In genomic region chr2:14390900-14391299, GRCm38 (mm10) we compare ENCODE assay signal across 31 mouse cellular contexts. TPM values are rescaled to one million over a fixed set of nuclear protein-coding genes. Genes with fewer than 3 reads are reported as not detected.
DNase-seq lines count a peak whose midpoint lies in the region; ATAC-seq and TF ChIP-seq lines count a peak whose summit lies in the region.
"Had no signal": no experiment of that assay in that cellular context is flagged by ENCODE, and none has a peak within 500 bp of the region (broad histone marks: within the 10 kb centered on the region; RNA-seq: fewer than 3 reads in every experiment).

No protein-coding gene starts in this region.

- H3K27ac ChIP-seq in layer of hippocampus, adult 2 months = peak overlapping the region; percentile 16
- H3K27ac ChIP-seq in cortical plate, adult 2 months (ENCODE audit: insufficient read depth, low read length) = no peak overlapping the region
- H3K27ac ChIP-seq in hindbrain, embryonic 15.5 days (replicated peaks) = no peak overlapping the region
- H3K27ac ChIP-seq: embryonic facial prominence, embryonic 12.5 days; forebrain, embryonic 10.5 days; forebrain, embryonic 15.5 days; heart, adult 2 months; heart, embryonic 13.5 days; intestine, embryonic 15.5 days; liver, embryonic 12.5 days; macrophage; stomach, embryonic 15.5 days had no signal

- H3K9me3 ChIP-seq in hindbrain, embryonic 15.5 days = no peaks in the 10 kb centered on the region
- H3K9me3 ChIP-seq: embryonic facial prominence, embryonic 12.5 days; forebrain, embryonic 10.5 days; forebrain, embryonic 15.5 days; heart, embryonic 13.5 days; intestine, embryonic 15.5 days; liver, embryonic 12.5 days; stomach, embryonic 15.5 days had no signal

- 51% methylated on average over 1 of the region's 1 CpGs for WGBS in hindbrain, embryonic 15.5 days

- no peak overlapping the region for H3K4me2 ChIP-seq in hindbrain, embryonic 15.5 days
- H3K4me2 ChIP-seq: embryonic facial prominence, embryonic 12.5 days; forebrain, embryonic 15.5 days; heart, embryonic 13.5 days; intestine, embryonic 15.5 days; liver, embryonic 12.5 days; midbrain, embryonic 11.5 days; stomach, embryonic 15.5 days had no signal

- no peak for TF ChIP-seq CTCF in layer of hippocampus, adult 2 months (conservative IDR thresholded peaks at IDR 0.05)
- TF ChIP-seq CTCF in cortical plate, adult 2 months (IDR thresholded peaks at IDR 0.05; ENCODE audit: extremely low read depth, insufficient read depth, low read length) = no peak

- H3K4me3 ChIP-seq in layer of hippocampus, adult 2 months = peak overlapping the region; percentile 28; the same call in 1 of the 2 replicates
- 0 out of 2 replicates have a peak overlapping the region, but pooled peaks have one; percentile 35 for H3K4me3 ChIP-seq in cortical plate, adult 2 months (ENCODE audit: insufficient read depth, low read length)
- H3K4me3 ChIP-seq in hindbrain, embryonic 15.5 days = no peak overlapping the region
- H3K4me3 ChIP-seq: embryonic facial prominence, embryonic 12.5 days; forebrain, embryonic 10.5 days; forebrain, embryonic 15.5 days; heart, adult 2 months; heart, embryonic 13.5 days; intestine, embryonic 15.5 days; liver, embryonic 12.5 days; stomach, embryonic 15.5 days had no signal

- TF ChIP-seq POLR2A in cortical plate, adult 2 months (IDR thresholded peaks at IDR 0.05; ENCODE audit: extremely low read depth, insufficient read depth, low read length) = no peak

- H3K4me1 ChIP-seq in cortical plate, adult 2 months (ENCODE audit: control insufficient read depth, insufficient read depth, low read length) = no peaks in the 10 kb centered on the region
- no peaks in the 10 kb centered on the region; the same call in 1 of the 2 replicates for H3K4me1 ChIP-seq in hindbrain, embryonic 15.5 days (replicated peaks)
- H3K4me1 ChIP-seq: embryonic facial prominence, embryonic 12.5 days; forebrain, embryonic 15.5 days; heart, embryonic 13.5 days; intestine, embryonic 15.5 days; liver, embryonic 12.5 days; stomach, embryonic 15.5 days had no signal

- no peaks in the 10 kb centered on the region for H3K36me3 ChIP-seq in hindbrain, embryonic 15.5 days
- H3K36me3 ChIP-seq: embryonic facial prominence, embryonic 12.5 days; forebrain, embryonic 10.5 days; forebrain, embryonic 15.5 days; heart, embryonic 13.5 days; intestine, embryonic 15.5 days; liver, embryonic 12.5 days; stomach, embryonic 15.5 days had no signal

- ATAC-seq in hindbrain, embryonic 15.5 days (ENCODE audit: low FRiP score, low read depth) = peak; percentile 27; the same call in 1 of the 2 replicates
- ATAC-seq: forebrain, embryonic 15.5 days; intestine, embryonic 15.5 days; liver, embryonic 12.5 days; liver, postnatal 0 days; lung, postnatal 0 days had no signal

- no peak overlapping the region for H3K9ac ChIP-seq in hindbrain, embryonic 15.5 days
- H3K9ac ChIP-seq: embryonic facial prominence, embryonic 12.5 days; forebrain, embryonic 15.5 days; heart, embryonic 13.5 days; intestine, embryonic 15.5 days; liver, embryonic 12.5 days; liver, postnatal 0 days; stomach, embryonic 15.5 days had no signal

- no peak for DNase-seq in layer of hippocampus, adult 2 months (ENCODE audit: low spot score in 2 of 2)
- no peak for DNase-seq in layer of hippocampus, adult 9-11 months
- DNase-seq in skeletal muscle tissue, adult 2 months (ENCODE audit: low read depth, low spot score) = peak; percentile 1
- DNase-seq in lung, postnatal 25 days (ENCODE audit: low spot score) = no peak
- DNase-seq: adrenal gland, postnatal 25 days; B cell, adult 2 months; cerebellum, adult 18-20 months; cerebellum, postnatal 25 days; gastrocnemius, postnatal 36 days; heart, adult 2 months; heart, postnatal 10 days; kidney, adult 2 months; kidney, postnatal 36 days; layer of hippocampus, postnatal 36 days; left cerebral cortex, postnatal 4 days; liver, postnatal 0 days had no signal

- no peaks in the 10 kb centered on the region for H3K27me3 ChIP-seq in hindbrain, embryonic 15.5 days
- H3K27me3 ChIP-seq: embryonic facial prominence, embryonic 12.5 days; forebrain, embryonic 15.5 days; heart, embryonic 13.5 days; intestine, embryonic 15.5 days; liver, embryonic 12.5 days; stomach, embryonic 15.5 days had no signal

RNA-seq across cellular contexts. Expression of gene Slc39a12, which starts 2.8 kb away (rescaled TPM):
- total RNA-seq in layer of hippocampus, adult 2 months (2021) = 10 to 100 TPM; 36.4 to 38.8 TPM
- polyA plus RNA-seq in cortical plate, adult 2 months (2012; rRNA removed) = 54.3 and 56.0 TPM in 2 replicates
- polyA plus RNA-seq in hindbrain, embryonic 15.5 days (2015; fragmentation: Nextera tagmentation; extraction: Ambion mirVana) = 2.3 and 4.4 TPM in 2 replicates
- total RNA-seq: adrenal gland, postnatal 25 days; heart, postnatal 10 days; hematopoietic stem cell, adult 5-6 weeks; monocyte, adult 5-6 weeks had no signal
- polyA plus RNA-seq: heart, adult 2 months; intestine, embryonic 15.5 days; kidney, embryonic 16.5 days; liver, embryonic 12.5 days had no signal

Comparison
In these comparisons a context has a peak if more than half of its experiments do, and no peak if none do; other contexts are left out.
1. RNA of gene Slc39a12, which starts 2.8 kb away (polyA plus RNA-seq): 54.3 to 56.0 TPM in cortical plate, adult 2 months; 2.3 to 4.4 TPM in hindbrain, embryonic 15.5 days; every median in the first group is over 10 times any median in the second.